Mouse (Mus musculus): ENCODE results near the gene Acnat2. TPM values are rescaled to one million over a fixed set of nuclear protein-coding genes. Genes with fewer than 3 reads are reported as not detected.
"Not testable (repeated sequence)": the region's sequence is repeated elsewhere in the genome, so short reads cannot be mapped to it uniquely, and the experiment has no call there.

The Acnat2 gene
- polyA plus RNA-seq, 1 experiment from 2014 or later: 13.6 TPM

- Histone ChIP-seq H3K4me3 (ENCODE audit: low read depth, low read length) (no peak overlapping the region), H3K27me3 (ENCODE audit: insufficient read depth, low read length) (no peaks in the 10 kb centered on the region), H3K36me3 (replicated peaks; ENCODE audit: insufficient read depth, low read length) (no peaks in the 10 kb centered on the region), H3K9ac (replicated peaks) (no peak overlapping the region), H3K9me3 (ENCODE audit: low read length) (no peaks in the 10 kb centered on the region), H3K27ac (ENCODE audit: low read depth) (peak overlapping the region; percentile 48; the same call in 1 of the 2 replicates), H3K4me2 (ENCODE audit: low read depth, low read length) (no peak overlapping the region), H3K4me1 (ENCODE audit: insufficient read depth) (no peaks in the 10 kb centered on the region)
- DNase-seq: no peak
- TF ChIP-seq CTCF (IDR thresholded peaks at IDR 0.05; ENCODE audit: low read depth): no peak
- no peak for TF ChIP-seq EP300 (IDR thresholded peaks at IDR 0.05; ENCODE audit: low read depth)
- 34% methylated on average over 2 of the region's 2 CpGs for WGBS (ENCODE audit: insufficient replicate concordance)
- peak; percentile 73 for ATAC-seq
These were observed 21.1 kb downstream of the Acnat2 start for GRCm38 (mm10) chr4:49386873-49387272.

GRCm38 (mm10) chr4:49383576-49384318, 24.2 kb downstream of the Acnat2 start:
- H3K36me3 ChIP-seq (replicated peaks; ENCODE audit: insufficient read depth, low read length); H3K4me1 ChIP-seq (ENCODE audit: insufficient read depth); H3K9me3 ChIP-seq (ENCODE audit: low read length); DNase-seq; H3K4me2 ChIP-seq (ENCODE audit: low read depth, low read length); H3K27ac ChIP-seq (ENCODE audit: low read depth); H3K27me3 ChIP-seq (ENCODE audit: insufficient read depth, low read length); H3K9ac ChIP-seq (replicated peaks); H3K4me3 ChIP-seq (ENCODE audit: low read depth, low read length): not testable (repeated sequence)
- WGBS (ENCODE audit: insufficient replicate concordance): 29% methylated on average over 1 of the region's 2 CpGs
- peak; percentile 65 for ATAC-seq

GRCm38 (mm10) chr4:49368046-49368445, 39.9 kb downstream of the Acnat2 start:
- not testable (repeated sequence) for ATAC-seq; H3K27ac ChIP-seq (ENCODE audit: low read depth); H3K4me3 ChIP-seq (ENCODE audit: low read depth, low read length); DNase-seq; H3K27me3 ChIP-seq (ENCODE audit: insufficient read depth, low read length); H3K9ac ChIP-seq (replicated peaks); H3K9me3 ChIP-seq (ENCODE audit: low read length); H3K36me3 ChIP-seq (replicated peaks; ENCODE audit: insufficient read depth, low read length); H3K4me2 ChIP-seq (ENCODE audit: low read depth, low read length); H3K4me1 ChIP-seq (ENCODE audit: insufficient read depth)
- 78% methylated on average over 3 of the region's 3 CpGs for WGBS (ENCODE audit: insufficient replicate concordance)

- H3K27ac ChIP-seq (ENCODE audit: low read depth): no peak overlapping the region
- no peaks in the 10 kb centered on the region; the same call in 1 of the 2 replicates for H3K9me3 ChIP-seq (ENCODE audit: low read length)
- no peaks in the 10 kb centered on the region for H3K27me3 ChIP-seq (ENCODE audit: insufficient read depth, low read length)
- H3K36me3 ChIP-seq (replicated peaks; ENCODE audit: insufficient read depth, low read length): no peaks in the 10 kb centered on the region
- no peaks in the 10 kb centered on the region for H3K4me1 ChIP-seq (ENCODE audit: insufficient read depth)
- H3K4me3 ChIP-seq (ENCODE audit: low read depth, low read length): no peak overlapping the region
- H3K4me2 ChIP-seq (ENCODE audit: low read depth, low read length): no peak overlapping the region
- ATAC-seq: no peak
- TF ChIP-seq CTCF (IDR thresholded peaks at IDR 0.05; ENCODE audit: low read depth) (no peak), EP300 (IDR thresholded peaks at IDR 0.05; ENCODE audit: low read depth) (no peak)
- H3K9ac ChIP-seq (replicated peaks): no peak overlapping the region
- DNase-seq: no peak
- WGBS (ENCODE audit: insufficient replicate concordance): 64% methylated on average over 2 of the region's 2 CpGs
These were observed 50.9 kb downstream of the Acnat2 start for GRCm38 (mm10) chr4:49357097-49357496.

- Histone ChIP-seq H3K4me2 (ENCODE audit: low read depth, low read length) (no peak overlapping the region), H3K9me3 (ENCODE audit: low read length) (no peaks in the 10 kb centered on the region), H3K36me3 (replicated peaks; ENCODE audit: insufficient read depth, low read length) (no peaks in the 10 kb centered on the region), H3K4me1 (ENCODE audit: insufficient read depth) (no peaks in the 10 kb centered on the region), H3K9ac (replicated peaks) (no peak overlapping the region), H3K4me3 (ENCODE audit: low read depth, low read length) (no peak overlapping the region), H3K27ac (ENCODE audit: low read depth) (no peak overlapping the region), H3K27me3 (ENCODE audit: insufficient read depth, low read length) (no peaks in the 10 kb centered on the region)
- DNase-seq (no peak), ATAC-seq (no peak)
- TF ChIP-seq EP300 (IDR thresholded peaks at IDR 0.05; ENCODE audit: low read depth) (no peak), CTCF (IDR thresholded peaks at IDR 0.05; ENCODE audit: low read depth) (no peak)
- 80% methylated on average over 4 of the region's 4 CpGs for WGBS (ENCODE audit: insufficient replicate concordance)
These were observed 57.5 kb downstream of the Acnat2 start for GRCm38 (mm10) chr4:49350470-49350869.

- no peaks in the 10 kb centered on the region for H3K9me3 ChIP-seq (ENCODE audit: low read length)
- no peaks in the 10 kb centered on the region for H3K27me3 ChIP-seq (ENCODE audit: insufficient read depth, low read length)
- TF ChIP-seq CTCF (IDR thresholded peaks at IDR 0.05; ENCODE audit: low read depth): no peak
- no peak for TF ChIP-seq EP300 (IDR thresholded peaks at IDR 0.05; ENCODE audit: low read depth)
- DNase-seq: no peak
- H3K4me1 ChIP-seq (ENCODE audit: insufficient read depth): no peaks in the 10 kb centered on the region
- H3K4me3 ChIP-seq (ENCODE audit: low read depth, low read length): no peak overlapping the region
- H3K36me3 ChIP-seq (replicated peaks; ENCODE audit: insufficient read depth, low read length): no peaks in the 10 kb centered on the region
- H3K9ac ChIP-seq (replicated peaks): no peak overlapping the region
- ATAC-seq: no peak
- 69% methylated on average over 2 of the region's 2 CpGs for WGBS (ENCODE audit: insufficient replicate concordance)
- H3K27ac ChIP-seq (ENCODE audit: low read depth): no peak overlapping the region
- H3K4me2 ChIP-seq (ENCODE audit: low read depth, low read length): no peak overlapping the region
These were observed 59.3 kb downstream of the Acnat2 start for GRCm38 (mm10) chr4:49348677-49349076.

- not testable (repeated sequence) for H3K27ac ChIP-seq (ENCODE audit: low read depth); H3K9ac ChIP-seq (replicated peaks); ATAC-seq; H3K27me3 ChIP-seq (ENCODE audit: insufficient read depth, low read length); H3K9me3 ChIP-seq (ENCODE audit: low read length); H3K4me2 ChIP-seq (ENCODE audit: low read depth, low read length); H3K4me3 ChIP-seq (ENCODE audit: low read depth, low read length); H3K4me1 ChIP-seq (ENCODE audit: insufficient read depth); H3K36me3 ChIP-seq (replicated peaks; ENCODE audit: insufficient read depth, low read length); DNase-seq
- 60% methylated on average over 1 of the region's 1 CpGs for WGBS (ENCODE audit: insufficient replicate concordance)
These were observed 60.0 kb downstream of the Acnat2 start for GRCm38 (mm10) chr4:49348001-49348400.

- H3K4me3 ChIP-seq (ENCODE audit: low read depth, low read length); H3K27ac ChIP-seq (ENCODE audit: low read depth); H3K36me3 ChIP-seq (replicated peaks; ENCODE audit: insufficient read depth, low read length); DNase-seq; H3K9ac ChIP-seq (replicated peaks); H3K27me3 ChIP-seq (ENCODE audit: insufficient read depth, low read length); H3K4me2 ChIP-seq (ENCODE audit: low read depth, low read length); H3K9me3 ChIP-seq (ENCODE audit: low read length); H3K4me1 ChIP-seq (ENCODE audit: insufficient read depth): not testable (repeated sequence)
- ATAC-seq: peak; percentile 69; the same call in 1 of the 2 replicates
- 42% methylated on average over 3 of the region's 3 CpGs for WGBS (ENCODE audit: insufficient replicate concordance)
These were observed 67.9 kb downstream of the Acnat2 start for GRCm38 (mm10) chr4:49340091-49340490.

- peak overlapping the region; percentile 40; the same call in 1 of the 2 replicates for H3K27ac ChIP-seq (ENCODE audit: low read depth)
- H3K4me2 ChIP-seq (ENCODE audit: low read depth, low read length); H3K27me3 ChIP-seq (ENCODE audit: insufficient read depth, low read length); H3K4me3 ChIP-seq (ENCODE audit: low read depth, low read length); H3K36me3 ChIP-seq (replicated peaks; ENCODE audit: insufficient read depth, low read length); DNase-seq; H3K4me1 ChIP-seq (ENCODE audit: insufficient read depth); H3K9me3 ChIP-seq (ENCODE audit: low read length); H3K9ac ChIP-seq (replicated peaks): not testable (repeated sequence)
- WGBS (ENCODE audit: insufficient replicate concordance): 52% methylated on average over 3 of the region's 4 CpGs
- peak; percentile 88 for ATAC-seq
These were observed 70.0 kb downstream of the Acnat2 start for GRCm38 (mm10) chr4:49337949-49338348.
